Mouse (Mus musculus): ENCODE results near the gene Ddx5. TPM values are rescaled to one million over a fixed set of nuclear protein-coding genes. Genes with fewer than 3 reads are reported as not detected.

Ddx5 gene
- polyA plus RNA-seq, 1 experiment from 2014 or later: 175 TPM

- Histone ChIP-seq H3K9me3 (ENCODE audit: control insufficient read depth, low read length) (no peaks in the 10 kb centered on the region), H3K27me3 (ENCODE audit: control insufficient read depth, insufficient read depth, low read length) (no peaks in the 10 kb centered on the region), H3K4me3 (ENCODE audit: low read depth, low read length) (no peak overlapping the region), H3K36me3 (ENCODE audit: control insufficient read depth, insufficient read depth, low read length) (peaks cover 4% of the 10 kb centered on the region; the same call in 1 of the 2 replicates), H3K9ac (ENCODE audit: low read length) (no peak overlapping the region), H3K27ac (replicated peaks) (peak overlapping the region; percentile 88), H3K4me2 (replicated peaks; ENCODE audit: low read depth) (no peak overlapping the region), H3K4me1 (replicated peaks; ENCODE audit: control insufficient read depth, insufficient read depth) (no peaks in the 10 kb centered on the region; the same call in 1 of the 2 replicates)
- 75% methylated on average over 8 of the region's 9 CpGs for WGBS
- DNase-seq (ENCODE audit: low spot score): no peak
- TF ChIP-seq CTCF (IDR thresholded peaks at IDR 0.05; ENCODE audit: low read depth) (no peak), EP300 (optimal IDR thresholded peaks at IDR 0.05) (no peak)
- peak; percentile 9; the same call in 1 of the 2 replicates for ATAC-seq (ENCODE audit: low FRiP score, low TSS enrichment)
Observed at GRCm38 (mm10) chr11:106762800-106763185, 26.2 kb downstream of the Ddx5 start.

DNA sequence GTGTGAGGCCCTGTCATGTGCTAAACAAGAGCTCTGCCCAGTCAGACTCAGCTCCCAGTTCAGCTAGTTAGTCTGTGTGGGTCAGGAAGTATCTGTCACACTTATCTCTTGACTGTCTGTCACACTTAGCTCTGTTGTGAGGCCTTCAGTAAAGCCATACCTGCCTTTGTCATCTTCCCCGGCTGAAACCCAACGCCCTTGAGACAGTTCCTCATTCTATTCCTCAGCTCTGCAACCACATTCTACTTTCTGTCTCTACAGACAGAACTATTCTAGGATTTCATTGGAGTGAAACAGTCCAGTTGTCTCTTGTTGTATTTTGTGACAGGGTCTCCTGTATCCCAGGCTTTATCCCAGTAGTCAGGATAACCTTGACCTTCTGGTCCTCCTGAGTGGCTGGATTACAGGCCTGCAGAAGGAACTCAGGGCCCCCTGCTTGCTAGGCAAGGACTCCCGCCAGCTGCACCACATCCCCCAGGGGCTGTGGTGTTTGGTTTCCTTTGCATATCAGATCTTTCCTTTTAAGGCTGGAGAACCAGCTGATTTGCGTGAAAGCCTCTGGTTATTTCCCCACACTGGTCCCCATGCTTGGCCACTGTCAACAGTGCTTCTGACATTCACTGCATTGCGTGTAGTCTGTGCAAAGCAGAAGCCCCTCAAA, 26.7 kb downstream of the Ddx5 start:
- Histone ChIP-seq H3K36me3 (ENCODE audit: control insufficient read depth, insufficient read depth, low read length) (0 out of 2 replicates have a peak, but pooled peaks cover 2% of the 10 kb centered on the region), H3K9ac (ENCODE audit: low read length) (no peak overlapping the region), H3K4me2 (replicated peaks; ENCODE audit: low read depth) (no peak overlapping the region), H3K4me1 (replicated peaks; ENCODE audit: control insufficient read depth, insufficient read depth) (no peaks in the 10 kb centered on the region; the same call in 1 of the 2 replicates), H3K9me3 (ENCODE audit: control insufficient read depth, low read length) (no peaks in the 10 kb centered on the region), H3K4me3 (ENCODE audit: low read depth, low read length) (no peak overlapping the region), H3K27ac (replicated peaks) (peak overlapping the region; percentile 88), H3K27me3 (ENCODE audit: control insufficient read depth, insufficient read depth, low read length) (no peaks in the 10 kb centered on the region)
- peak; percentile 34 for DNase-seq (ENCODE audit: low spot score)
- TF ChIP-seq EP300 (optimal IDR thresholded peaks at IDR 0.05) (no peak), CTCF (IDR thresholded peaks at IDR 0.05; ENCODE audit: low read depth) (peak; percentile 3; the same call in 1 of the 2 replicates)
- ATAC-seq (ENCODE audit: low FRiP score, low TSS enrichment): peak; percentile 74
- WGBS: 15% methylated on average over 5 of the region's 5 CpGs

- DNase-seq (ENCODE audit: low spot score) (no peak), ATAC-seq (ENCODE audit: low FRiP score, low TSS enrichment) (no peak)
- no peaks in the 10 kb centered on the region; the same call in 1 of the 2 replicates for H3K4me1 ChIP-seq (replicated peaks; ENCODE audit: control insufficient read depth, insufficient read depth)
- no peak overlapping the region for H3K4me3 ChIP-seq (ENCODE audit: low read depth, low read length)
- H3K9ac ChIP-seq (ENCODE audit: low read length): no peak overlapping the region
- no peak overlapping the region for H3K4me2 ChIP-seq (replicated peaks; ENCODE audit: low read depth)
- TF ChIP-seq EP300 (optimal IDR thresholded peaks at IDR 0.05): no peak
- TF ChIP-seq CTCF (IDR thresholded peaks at IDR 0.05; ENCODE audit: low read depth): no peak
- 86% methylated on average over 5 of the region's 5 CpGs for WGBS
- H3K9me3 ChIP-seq (ENCODE audit: control insufficient read depth, low read length): no peaks in the 10 kb centered on the region
- H3K27me3 ChIP-seq (ENCODE audit: control insufficient read depth, insufficient read depth, low read length): no peaks in the 10 kb centered on the region
- H3K36me3 ChIP-seq (ENCODE audit: control insufficient read depth, insufficient read depth, low read length): no peaks in the 10 kb centered on the region
- H3K27ac ChIP-seq (replicated peaks): no peak overlapping the region
Observed at GRCm38 (mm10) chr11:106760511-106760910, 28.5 kb downstream of the Ddx5 start.

DNA sequence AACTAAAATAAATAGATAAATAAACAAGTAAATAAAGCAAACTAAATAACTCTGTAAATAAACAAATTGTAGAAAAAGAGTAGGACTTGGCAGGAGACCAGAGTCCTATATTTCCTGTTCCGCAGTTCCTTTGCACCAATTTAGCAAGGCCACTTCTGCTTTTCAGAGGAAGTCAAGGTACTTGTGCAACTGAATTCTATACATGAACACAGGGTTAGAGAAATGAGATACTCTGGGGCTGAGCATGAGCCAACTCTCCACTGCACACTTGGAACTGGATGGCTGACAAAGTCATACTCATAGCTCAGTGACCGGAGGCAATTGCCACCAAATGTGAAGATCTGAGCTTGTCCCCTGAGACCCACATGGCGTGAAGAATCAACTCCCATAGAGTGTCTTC, 30.0 kb downstream of the Ddx5 start:
- no peak overlapping the region for H3K4me2 ChIP-seq (replicated peaks; ENCODE audit: low read depth)
- no peak overlapping the region for H3K9ac ChIP-seq (ENCODE audit: low read length)
- 93% methylated on average over 3 of the region's 3 CpGs for WGBS
- no peaks in the 10 kb centered on the region; the same call in 1 of the 2 replicates for H3K4me1 ChIP-seq (replicated peaks; ENCODE audit: control insufficient read depth, insufficient read depth)
- H3K27me3 ChIP-seq (ENCODE audit: control insufficient read depth, insufficient read depth, low read length): no peaks in the 10 kb centered on the region
- ATAC-seq (ENCODE audit: low FRiP score, low TSS enrichment) (no peak), DNase-seq (ENCODE audit: low spot score) (no peak)
- no peak overlapping the region for H3K4me3 ChIP-seq (ENCODE audit: low read depth, low read length)
- TF ChIP-seq EP300 (optimal IDR thresholded peaks at IDR 0.05) (no peak), CTCF (IDR thresholded peaks at IDR 0.05; ENCODE audit: low read depth) (no peak)
- H3K36me3 ChIP-seq (ENCODE audit: control insufficient read depth, insufficient read depth, low read length): no peaks in the 10 kb centered on the region
- H3K27ac ChIP-seq (replicated peaks): no peak overlapping the region
- H3K9me3 ChIP-seq (ENCODE audit: control insufficient read depth, low read length): no peaks in the 10 kb centered on the region

- ATAC-seq (ENCODE audit: low FRiP score, low TSS enrichment): no peak
- TF ChIP-seq CTCF (IDR thresholded peaks at IDR 0.05; ENCODE audit: low read depth): no peak
- TF ChIP-seq EP300 (optimal IDR thresholded peaks at IDR 0.05): no peak
Observed at GRCm38 (mm10) chr11:106755583-106755982, 33.4 kb downstream of the Ddx5 start.

DNA sequence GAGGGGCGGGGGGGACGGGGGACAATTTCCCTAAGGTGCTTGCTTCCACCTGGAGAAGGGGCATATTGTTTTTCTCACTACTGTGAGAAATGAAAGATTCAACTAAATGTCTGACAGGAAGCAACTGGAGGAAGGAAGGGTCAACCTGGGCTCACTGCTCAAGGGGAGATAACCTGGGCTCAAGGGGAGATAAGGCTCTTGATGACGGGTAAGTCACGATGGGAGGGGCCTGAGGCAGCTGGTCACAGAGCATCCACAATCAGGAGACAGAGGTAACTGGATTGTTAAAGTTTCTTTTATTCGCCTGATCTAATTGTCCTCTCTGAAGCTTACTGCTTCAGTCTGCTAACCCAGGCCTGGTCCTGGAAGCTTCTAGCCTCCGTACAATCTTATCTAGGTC, 35.7 kb downstream of the Ddx5 start:
- Histone ChIP-seq H3K4me2 (replicated peaks; ENCODE audit: low read depth) (no peak overlapping the region), H3K27me3 (ENCODE audit: control insufficient read depth, insufficient read depth, low read length) (no peaks in the 10 kb centered on the region), H3K27ac (replicated peaks) (no peak overlapping the region), H3K9me3 (ENCODE audit: control insufficient read depth, low read length) (no peaks in the 10 kb centered on the region), H3K4me1 (replicated peaks; ENCODE audit: control insufficient read depth, insufficient read depth) (no peaks in the 10 kb centered on the region), H3K36me3 (ENCODE audit: control insufficient read depth, insufficient read depth, low read length) (no peaks in the 10 kb centered on the region), H3K4me3 (ENCODE audit: low read depth, low read length) (no peak overlapping the region), H3K9ac (ENCODE audit: low read length) (no peak overlapping the region)
- TF ChIP-seq CTCF (IDR thresholded peaks at IDR 0.05; ENCODE audit: low read depth): no peak
- TF ChIP-seq EP300 (optimal IDR thresholded peaks at IDR 0.05): no peak
- ATAC-seq (ENCODE audit: low FRiP score, low TSS enrichment) (no peak), DNase-seq (ENCODE audit: low spot score) (no peak)
- WGBS: 73% methylated on average over 6 of the region's 6 CpGs

More at GRCm38 (mm10) chr11:106755583-106755982, 33.4 kb downstream of the Ddx5 start:
- Histone ChIP-seq H3K9me3 (ENCODE audit: control insufficient read depth, low read length) (no peaks in the 10 kb centered on the region), H3K4me3 (ENCODE audit: low read depth, low read length) (no peak overlapping the region), H3K4me1 (replicated peaks; ENCODE audit: control insufficient read depth, insufficient read depth) (no peaks in the 10 kb centered on the region), H3K36me3 (ENCODE audit: control insufficient read depth, insufficient read depth, low read length) (no peaks in the 10 kb centered on the region), H3K4me2 (replicated peaks; ENCODE audit: low read depth) (no peak overlapping the region), H3K27ac (replicated peaks) (no peak overlapping the region), H3K27me3 (ENCODE audit: control insufficient read depth, insufficient read depth, low read length) (no peaks in the 10 kb centered on the region), H3K9ac (ENCODE audit: low read length) (no peak overlapping the region)
- WGBS: 48% methylated on average over 5 of the region's 5 CpGs
- DNase-seq (ENCODE audit: low spot score): no peak
